Mouse (Mus musculus): ENCODE measurements around the gene Trim45. TPM values are rescaled to one million over a fixed set of nuclear protein-coding genes. Genes with fewer than 3 reads are reported as not detected.

Trim45 gene
- 1 to 10 TPM; 7.9 to 9.1 TPM for total RNA-seq (2021)

DNA sequence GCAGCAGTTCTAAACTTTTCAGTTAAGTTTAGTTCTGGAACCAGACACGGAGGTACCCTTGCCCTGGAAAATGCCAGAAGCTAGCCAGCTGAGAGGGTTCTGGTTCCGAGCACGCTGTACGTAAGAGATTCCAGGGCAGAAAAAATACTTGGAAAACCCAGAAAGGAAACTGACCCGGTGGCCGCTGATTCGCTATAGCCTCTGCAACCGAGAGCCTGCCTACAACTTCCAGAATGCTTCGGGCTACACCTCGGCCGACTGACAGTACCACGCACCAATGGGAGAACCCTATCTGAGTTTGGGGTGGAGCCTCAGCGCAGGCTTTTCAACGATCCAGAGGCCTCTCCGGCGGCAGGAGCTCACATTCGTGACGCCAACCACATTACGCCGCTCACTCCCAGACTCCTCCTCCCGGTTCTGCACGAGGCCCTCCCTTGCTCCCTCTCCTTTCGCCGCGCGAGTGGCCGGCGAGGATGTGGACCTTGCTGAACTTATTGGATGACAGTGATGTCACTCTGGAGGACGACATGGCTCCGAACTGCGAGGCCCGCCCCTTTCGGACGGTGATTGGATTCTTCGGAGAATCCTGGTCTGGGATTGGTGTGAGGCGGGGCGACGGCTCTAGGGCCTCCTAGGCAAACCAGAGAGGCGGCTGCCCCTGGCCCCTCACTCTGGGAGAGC lies at the start of gene Trim45:
Gene Trim45 (plus strand): TSS at position 378 of the 681 bp plus-strand sequence.
- DNase-seq (ENCODE audit: extremely low spot score in 1 of 2, low spot score in 1 of 2) = peak; percentile 94 to 97

- DNase-seq (ENCODE audit: extremely low spot score in 1 of 2, low spot score in 1 of 2) = no peak
Observed at GRCm38 (mm10) chr3:100877057-100877456, 44.9 kb upstream of the Trim45 start.

DNA sequence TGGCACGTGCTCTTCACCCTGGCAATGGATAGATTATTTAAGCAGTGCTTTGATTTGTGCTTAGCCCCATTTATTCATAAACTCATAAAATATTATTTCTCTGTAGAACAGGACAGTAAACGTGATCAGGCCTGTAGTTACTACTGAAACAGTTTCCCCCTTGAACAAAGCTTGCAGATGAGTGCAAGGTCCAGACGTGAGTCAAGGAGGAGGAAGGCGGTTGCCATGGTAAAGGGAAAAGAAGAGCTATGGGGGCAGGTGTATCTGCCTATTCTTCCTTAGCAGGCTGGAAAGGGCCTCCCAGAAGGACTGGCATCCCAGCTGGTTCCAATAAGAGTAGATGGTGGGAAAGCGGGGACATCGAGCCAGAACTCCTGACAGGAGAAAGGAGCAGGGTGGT lies 40.6 kb upstream of the Trim45 start:
- no peak for DNase-seq (ENCODE audit: extremely low spot score in 1 of 2, low spot score in 1 of 2)

DNA sequence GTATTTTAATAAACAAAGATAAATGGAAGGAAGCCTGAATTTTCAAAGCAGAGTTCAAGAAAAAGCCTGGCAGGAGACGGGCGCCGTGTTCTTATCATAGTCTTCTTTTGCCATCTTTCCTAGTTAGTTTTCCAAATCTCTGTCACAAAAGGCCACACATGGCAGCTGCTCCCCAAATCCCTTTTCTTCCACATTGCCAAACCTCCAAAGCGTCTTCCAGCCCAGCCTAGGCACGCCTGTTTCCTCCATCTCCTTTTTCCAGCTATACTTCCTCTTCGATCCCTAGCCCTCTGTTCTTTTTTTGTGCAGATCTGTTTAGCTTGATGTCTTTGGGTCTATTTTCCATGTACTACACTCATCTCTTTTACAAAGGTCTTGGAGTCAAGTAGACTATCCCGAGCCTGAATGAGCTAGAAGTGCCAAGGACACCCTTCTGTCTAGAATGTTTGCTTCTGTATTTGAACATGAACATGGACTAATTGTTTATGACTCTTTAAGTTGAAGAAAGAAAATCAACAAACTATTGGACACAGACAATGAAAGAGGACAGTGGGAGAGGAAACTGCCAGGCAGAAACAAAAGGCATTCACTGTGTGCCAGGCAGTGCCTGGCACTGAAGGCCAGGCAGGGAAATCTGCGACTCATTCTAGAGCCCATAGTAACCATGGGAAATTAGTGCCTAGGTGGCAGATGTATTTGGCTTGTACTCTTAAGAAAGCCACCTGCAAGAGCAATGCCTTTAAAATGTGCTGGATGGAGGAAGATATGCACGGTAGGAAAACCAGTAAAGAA lies 40.0 kb upstream of the Trim45 start:
- no peak for DNase-seq (ENCODE audit: extremely low spot score in 1 of 2, low spot score in 1 of 2)

DNA sequence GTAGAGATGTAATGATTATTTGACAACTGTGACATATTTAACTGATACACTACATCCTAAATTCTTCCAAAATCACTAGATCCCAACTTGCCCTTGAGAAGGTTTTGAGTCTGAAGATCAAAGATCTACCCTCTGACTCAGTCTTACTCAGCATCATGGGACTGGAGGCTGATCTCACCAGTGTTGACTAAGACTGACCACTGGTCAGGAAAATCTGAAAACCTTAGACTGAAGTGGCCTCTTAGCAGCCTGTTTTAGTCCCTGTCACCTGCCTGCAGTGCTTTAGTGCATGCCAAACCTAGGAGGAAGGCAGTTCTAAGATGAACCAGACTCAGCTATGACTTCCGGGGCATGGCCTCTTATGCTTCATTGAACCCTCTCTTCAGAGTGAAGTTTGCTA lies 32.8 kb upstream of the Trim45 start:
- DNase-seq (ENCODE audit: extremely low spot score in 1 of 2, low spot score in 1 of 2) = no peak

DNA sequence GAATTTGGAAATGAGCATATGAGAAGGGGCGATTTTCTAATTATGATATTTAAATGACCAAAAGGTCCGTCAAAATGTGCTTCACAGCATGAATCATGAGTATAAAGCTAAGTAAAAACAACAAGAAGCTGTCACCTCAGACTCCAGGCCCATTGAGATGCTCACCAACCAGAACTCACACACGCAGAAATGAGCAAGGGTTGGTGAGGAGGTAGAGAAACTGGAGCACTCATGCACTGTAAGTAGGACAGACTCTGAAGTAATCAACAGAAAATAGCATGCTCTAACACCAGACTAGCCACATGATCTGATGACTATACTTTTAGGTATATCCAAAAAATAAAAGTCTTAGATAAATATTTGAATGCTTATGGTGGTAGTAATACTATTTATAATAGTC lies 31.6 kb upstream of the Trim45 start:
- DNase-seq (ENCODE audit: extremely low spot score in 1 of 2, low spot score in 1 of 2) = no peak

DNA sequence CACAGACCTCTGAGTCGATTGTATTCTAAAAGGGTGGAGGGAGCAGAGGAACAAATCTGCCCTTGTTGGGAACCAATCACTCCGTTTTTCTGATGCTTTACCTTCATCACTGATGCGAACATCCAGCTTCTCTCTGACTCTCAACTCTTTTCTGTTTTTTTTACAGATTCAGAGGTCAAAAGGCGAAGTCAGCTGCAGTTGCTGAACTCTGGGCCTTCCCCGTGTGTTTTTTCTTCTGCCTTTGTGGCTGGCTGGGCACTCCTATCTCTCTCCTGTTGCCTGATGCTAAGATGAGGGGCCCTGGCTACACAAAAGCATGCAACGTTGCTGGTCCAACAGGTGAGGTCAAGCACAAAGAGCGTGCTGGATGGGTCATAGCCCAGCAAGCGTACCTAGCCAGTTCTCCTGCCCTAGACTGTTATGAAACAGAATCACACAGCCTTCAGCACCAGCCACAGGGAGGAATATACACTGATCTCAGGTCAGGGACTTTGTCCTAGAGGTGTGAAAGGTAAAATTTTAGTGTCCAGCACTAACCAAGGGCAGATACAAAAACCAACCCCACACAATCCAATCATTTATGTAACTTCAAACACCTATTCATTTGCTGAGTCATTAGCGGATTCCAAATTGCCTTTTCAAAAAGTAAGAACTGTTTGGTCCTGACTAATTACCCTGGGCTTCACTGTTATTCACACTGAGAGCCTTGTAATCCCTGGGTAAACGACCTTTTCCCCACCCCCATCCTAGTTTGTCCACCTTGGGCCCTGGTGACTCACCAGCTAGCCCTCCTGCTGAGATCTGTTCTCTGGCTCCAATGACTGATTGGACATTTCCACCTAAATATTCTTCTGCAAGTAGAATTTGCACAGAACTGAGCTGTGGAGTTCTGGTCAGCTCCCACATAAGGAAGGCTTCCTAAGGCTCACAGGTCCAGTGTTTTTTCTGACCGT lies 29.3 kb upstream of the Trim45 start:
- DNase-seq (ENCODE audit: extremely low spot score in 1 of 2, low spot score in 1 of 2) = no peak

- no peak for DNase-seq (ENCODE audit: extremely low spot score in 1 of 2, low spot score in 1 of 2)
Observed at GRCm38 (mm10) chr3:100895500-100895899, 26.5 kb upstream of the Trim45 start.

DNA sequence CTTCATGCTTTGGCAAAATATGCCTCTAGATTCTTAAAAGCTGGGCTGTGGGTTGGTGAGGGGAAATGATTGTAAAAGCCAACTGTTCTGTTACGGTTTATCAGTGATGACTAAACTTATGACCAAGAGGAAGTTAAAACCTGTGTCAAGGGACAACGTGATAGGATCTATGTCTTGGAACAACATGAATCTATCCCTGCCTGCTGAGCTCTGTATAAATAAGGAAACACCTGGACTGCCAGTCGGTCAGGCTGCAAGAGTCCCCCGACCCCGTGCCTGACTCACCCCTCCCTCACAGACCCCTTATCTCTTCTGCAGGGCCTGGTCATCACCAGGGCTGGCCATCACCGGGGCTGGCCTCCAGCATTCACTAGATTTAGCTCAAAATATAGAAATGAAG lies 15.9 kb upstream of the Trim45 start:
- no peak for DNase-seq (ENCODE audit: extremely low spot score in 1 of 2, low spot score in 1 of 2)

GRCm38 (mm10) chr3:100906916-100907315 lies 15.1 kb upstream of the Trim45 start:
- peak in 1 of 2 experiments; percentile 20 for DNase-seq (ENCODE audit: extremely low spot score in 1 of 2, low spot score in 1 of 2)

- DNase-seq (ENCODE audit: extremely low spot score in 1 of 2, low spot score in 1 of 2) = no peak
Observed at GRCm38 (mm10) chr3:100908594-100908993, 13.4 kb upstream of the Trim45 start.

DNA sequence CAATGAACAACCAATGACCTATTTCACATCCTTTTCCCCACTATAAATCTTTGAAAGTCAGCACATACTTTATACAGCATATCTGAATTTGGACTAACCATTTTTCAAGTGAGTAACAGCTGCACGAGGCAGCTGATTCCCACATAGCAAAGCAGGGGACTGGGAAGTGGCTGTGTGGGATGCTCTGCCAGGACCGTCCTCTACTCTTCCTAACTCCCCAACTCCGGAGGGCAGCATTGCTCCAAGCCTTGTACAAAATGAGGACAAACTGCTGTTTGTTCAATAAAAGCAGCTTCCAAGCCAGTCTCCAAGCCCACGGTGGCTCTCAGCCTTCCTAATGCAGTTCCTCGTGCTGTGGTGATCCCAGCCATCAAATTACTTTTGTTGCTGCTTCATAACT lies 11.4 kb upstream of the Trim45 start:
- DNase-seq (ENCODE audit: extremely low spot score in 1 of 2, low spot score in 1 of 2) = no peak

GRCm38 (mm10) chr3:100911026-100911425 lies 11.0 kb upstream of the Trim45 start:
- DNase-seq (ENCODE audit: extremely low spot score in 1 of 2, low spot score in 1 of 2) = no peak

GRCm38 (mm10) chr3:100911498-100912213 lies 10.3 kb upstream of the Trim45 start:
- no peak for DNase-seq (ENCODE audit: extremely low spot score in 1 of 2, low spot score in 1 of 2)

DNA sequence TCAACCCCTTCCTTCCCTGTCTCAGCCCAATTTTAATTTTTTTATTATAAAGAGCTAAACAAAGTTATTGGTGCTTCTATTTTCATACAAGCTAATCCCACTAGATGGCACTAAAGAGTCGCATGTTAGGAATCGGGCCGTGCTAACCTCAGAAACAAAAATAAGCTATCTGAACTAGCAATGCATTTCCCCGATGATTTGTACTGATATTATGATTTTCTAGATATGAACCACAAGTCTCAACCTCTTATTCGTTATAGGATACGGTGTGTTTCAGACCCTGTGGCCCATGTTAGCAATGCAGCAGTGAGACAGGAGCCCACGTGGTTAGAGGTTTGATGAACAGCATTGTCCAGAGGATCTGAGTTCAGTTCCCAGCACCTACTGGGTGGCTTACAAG lies 5.2 kb upstream of the Trim45 start:
- no peak for DNase-seq (ENCODE audit: extremely low spot score in 1 of 2, low spot score in 1 of 2)

DNA sequence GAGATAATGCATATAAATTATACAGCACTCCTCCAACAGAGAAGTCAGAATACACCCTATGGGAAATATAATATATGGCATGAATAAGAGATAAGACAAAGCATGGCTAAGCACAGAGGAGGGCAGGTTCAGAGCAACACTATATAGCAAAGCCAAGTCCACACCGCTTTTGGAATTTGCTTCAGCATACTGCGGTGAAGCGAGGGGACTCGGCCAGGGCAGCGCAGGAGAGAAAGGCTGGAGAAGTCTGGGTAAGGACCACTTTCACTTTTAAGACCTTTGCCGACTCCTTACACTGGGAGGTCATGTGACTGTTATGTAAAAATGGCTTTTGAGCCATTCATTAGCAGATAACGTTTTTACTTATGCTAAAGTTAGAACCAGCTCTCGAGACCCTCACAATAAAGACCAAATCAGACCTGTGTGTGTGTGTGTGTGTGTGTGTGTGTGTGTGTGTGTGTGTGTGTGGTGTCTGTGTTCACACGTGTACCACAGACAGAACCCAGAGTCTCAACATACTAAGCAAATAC lies 1.3 kb upstream of the Trim45 start:
- no peak for DNase-seq (ENCODE audit: extremely low spot score in 1 of 2, low spot score in 1 of 2)

GRCm38 (mm10) chr3:100922506-100923375 lies 739 bp downstream of the Trim45 start:
- no peak for DNase-seq (ENCODE audit: extremely low spot score in 1 of 2, low spot score in 1 of 2)

DNA sequence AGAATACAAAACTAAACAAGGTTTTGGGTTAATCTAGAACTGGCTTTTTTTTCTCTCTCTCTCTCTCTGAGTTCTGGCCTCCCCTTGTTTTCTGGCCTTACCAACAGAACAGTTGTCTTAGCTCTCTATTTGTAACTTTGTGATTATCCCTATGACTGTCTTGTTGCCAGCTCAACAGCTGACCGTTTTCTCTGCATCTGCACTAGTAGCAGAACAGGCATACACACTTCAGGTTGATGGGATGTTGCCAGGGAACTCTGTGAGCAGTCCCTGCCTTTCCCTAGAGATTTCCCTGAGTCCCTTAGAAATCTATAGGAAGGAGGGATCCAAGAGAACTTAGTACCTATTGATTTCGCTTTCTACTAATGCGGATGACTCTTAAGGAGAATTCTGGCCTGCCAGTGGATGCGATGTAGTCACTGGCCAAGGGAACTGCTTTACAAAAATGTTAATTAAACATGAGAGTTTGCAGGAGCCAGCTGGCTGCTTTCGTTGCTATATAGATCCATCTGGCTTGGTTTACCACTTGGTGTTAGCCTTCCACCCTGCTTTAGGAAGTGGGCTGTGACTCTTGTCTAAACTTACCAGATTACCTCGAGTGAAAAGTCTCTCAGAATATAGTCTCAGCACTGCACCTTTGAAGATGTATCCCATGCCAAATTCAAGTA lies 2.2 kb downstream of the Trim45 start:
- DNase-seq (ENCODE audit: extremely low spot score in 1 of 2, low spot score in 1 of 2) = no peak
